Mouse (Mus musculus) lung, adult 2 months (tissue): ENCODE data around the gene Zfp106.

ENCODE experiments used
- CTCF ChIP-seq: fragments of 200-500 bp; IDR thresholded peaks from 2 replicates; pipeline ENCODE4 v1.5.1; 2011; ENCODE audit warnings: mild to moderate bottlenecking, low read length, control low read depth; ENCODE audit not compliant: insufficient read depth
- POLR2A ChIP-seq: fragments of 200-500 bp; IDR thresholded peaks from 2 replicates; pipeline ENCODE4 v1.6.1; 2011; ENCODE audit warnings: low read depth, mild to moderate bottlenecking, control low read depth, low read length, borderline replicate concordance; ENCODE audit errors: extremely low read depth

DNA sequence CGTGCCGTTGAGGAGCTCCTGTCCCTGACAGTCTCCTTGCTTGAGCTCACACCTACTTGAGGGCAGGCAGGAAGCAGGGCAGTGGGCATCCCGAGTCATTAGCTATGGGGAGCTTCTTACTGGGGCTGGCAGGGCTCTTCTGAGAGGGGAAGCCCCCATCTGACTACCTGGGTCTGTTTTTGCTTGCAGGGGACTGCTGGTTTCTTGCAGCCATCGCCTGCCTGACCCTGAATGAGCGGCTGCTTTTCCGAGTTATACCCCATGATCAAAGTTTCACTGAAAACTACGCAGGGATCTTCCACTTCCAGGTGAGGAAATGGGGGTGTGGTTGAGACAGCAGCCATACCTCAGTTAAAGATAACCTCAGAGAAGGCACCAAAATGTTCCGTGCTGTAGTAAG is 81.7 kb downstream of the Zfp106 start:
- TF ChIP-seq CTCF (no peak), POLR2A (no peak)
